Mouse (Mus musculus) liver, embryonic 16.5 days (tissue): ENCODE data around the gene Coa3. TPM values are rescaled to one million over a fixed set of nuclear protein-coding genes. Genes with fewer than 3 reads are reported as not detected.
A peak's percentile ranks its signal among the peaks of the same experiment; 100 is the strongest.

Source experiments
- ATAC-seq: fragments of 200-750 bp; cut with Nextera tagmentation; 2 replicates; pipeline ENCODE4 v1.8.0; 2017; ENCODE audit warnings: low read depth, mild to moderate bottlenecking, moderate number of reproducible peaks, moderate library complexity
- H3K27ac ChIP-seq: fragments of 300-500 bp; sonication (generic); 2 replicates; pipeline ENCODE4 v1.5.1; 2014; ENCODE audit warnings: mild to moderate bottlenecking, low read length
- H3K27me3 ChIP-seq: fragments of 300-500 bp; sonication (generic); 2 replicates; pipeline ENCODE4 v1.6.1; 2014; ENCODE audit warnings: low read depth, low read length, mixed read lengths; ENCODE audit not compliant: control insufficient read depth, insufficient read depth
- H3K36me3 ChIP-seq: fragments of 300-500 bp; sonication (generic); 2 replicates; pipeline ENCODE4 v1.6.1; 2014; ENCODE audit warnings: mild to moderate bottlenecking; ENCODE audit not compliant: control insufficient read depth, insufficient read depth
- H3K4me1 ChIP-seq: fragments of 300-500 bp; sonication (generic); 2 replicates; pipeline ENCODE4 v1.6.1; 2014; ENCODE audit warnings: low read depth, low read length, mixed read lengths; ENCODE audit not compliant: control insufficient read depth
- H3K4me2 ChIP-seq: fragments of 300-500 bp; sonication (generic); 2 replicates; pipeline ENCODE4 v1.6.1; 2014; ENCODE audit warnings: low read depth, low read length, mixed read lengths
- H3K4me3 ChIP-seq: fragments of 300-500 bp; sonication (generic); 2 replicates; pipeline ENCODE4 v1.5.1; 2014; ENCODE audit warnings: low read depth, mild to moderate bottlenecking, low read length
- H3K9ac ChIP-seq: fragments of 300-500 bp; sonication (generic); 2 replicates; pipeline ENCODE4 v1.6.1; 2014; ENCODE audit warnings: low read depth, low read length
- H3K9me3 ChIP-seq: fragments of 300-500 bp; sonication (generic); replicated peaks from 2 replicates; pipeline ENCODE4 v1.6.1; 2016; ENCODE audit warnings: low read length; ENCODE audit not compliant: control insufficient read depth
- WGBS: fragments of 180-500 bp; shearing (Covaris S2); extraction: QIAGEN DNeasy Blood & Tissue Kit; methylation state at CpG from one replicate; pipeline ENCODE4 v1.1.7; 2014; ENCODE audit not compliant: insufficient replicate concordance; 5-methylcytosine and 5-hydroxymethylcytosine counted together
- polyA plus RNA-seq: library from polyadenylated mRNA; unstranded; fragments of >200 nt; fragmentation: Nextera tagmentation; extraction: Ambion mirVana; gene quantifications from 2 replicates; pipeline ENCODE4 v1.2.1, GENCODE M21; 2015

Gene Coa3
- polyA plus RNA-seq, 1 experiment from 2014 or later: 77.7 TPM

GRCm38 (mm10) chr11:101234124-101234523 is 44.8 kb downstream of the Coa3 start:
- Histone ChIP-seq H3K9me3 (no peaks in the 10 kb centered on the region), H3K4me1 (no peaks in the 10 kb centered on the region; the same call in 1 of the 2 replicates), H3K27ac (no peak overlapping the region), H3K36me3 (no peaks in the 10 kb centered on the region), H3K9ac (no peak overlapping the region), H3K27me3 (peaks cover 24% of the 10 kb centered on the region), H3K4me3 (no peak overlapping the region), H3K4me2 (no peak overlapping the region)
- no peak for ATAC-seq

GRCm38 (mm10) chr11:101233240-101233639 is 45.7 kb downstream of the Coa3 start:
- no peaks in the 10 kb centered on the region; the same call in 1 of the 2 replicates for H3K4me1 ChIP-seq
- no peak overlapping the region for H3K9ac ChIP-seq
- peaks cover 28% of the 10 kb centered on the region for H3K27me3 ChIP-seq
- no peak overlapping the region for H3K27ac ChIP-seq
- H3K4me2 ChIP-seq: no peak overlapping the region
- WGBS: 33% methylated on average over 1 of the region's 1 CpGs
- ATAC-seq: no peak
- no peak overlapping the region for H3K4me3 ChIP-seq
- H3K9me3 ChIP-seq: no peaks in the 10 kb centered on the region
- H3K36me3 ChIP-seq: no peaks in the 10 kb centered on the region

- Histone ChIP-seq H3K27ac (peak overlapping the region; percentile 33; the same call in 1 of the 2 replicates), H3K36me3 (no peaks in the 10 kb centered on the region), H3K9me3 (no peaks in the 10 kb centered on the region), H3K4me3 (no peak overlapping the region), H3K4me2 (peak overlapping the region; percentile 40; the same call in 1 of the 2 replicates), H3K4me1 (no peaks in the 10 kb centered on the region; the same call in 1 of the 2 replicates), H3K27me3 (peaks cover 28% of the 10 kb centered on the region), H3K9ac (no peak overlapping the region)
- peak; percentile 60 for ATAC-seq
- WGBS: 19% methylated on average over 6 of the region's 6 CpGs
These were observed 46.7 kb downstream of the Coa3 start for GRCm38 (mm10) chr11:101232010-101232839.

GRCm38 (mm10) chr11:101230991-101231871 is 47.7 kb downstream of the Coa3 start:
- Histone ChIP-seq H3K27ac (peak overlapping the region; percentile 33; the same call in 1 of the 2 replicates), H3K4me1 (peaks cover 2% of the 10 kb centered on the region; the same call in 1 of the 2 replicates), H3K27me3 (peaks cover 28% of the 10 kb centered on the region), H3K9ac (no peak overlapping the region), H3K4me2 (peak overlapping the region; percentile 40), H3K36me3 (no peaks in the 10 kb centered on the region), H3K4me3 (no peak overlapping the region), H3K9me3 (no peaks in the 10 kb centered on the region)
- 3% methylated on average over 18 of the region's 18 CpGs for WGBS
- ATAC-seq: no peak

- WGBS: 26% methylated on average over 5 of the region's 5 CpGs
- H3K4me1 ChIP-seq: peaks cover 2% of the 10 kb centered on the region; the same call in 1 of the 2 replicates
- H3K9me3 ChIP-seq: no peaks in the 10 kb centered on the region
- H3K27ac ChIP-seq: no peak overlapping the region
- H3K9ac ChIP-seq: no peak overlapping the region
- no peaks in the 10 kb centered on the region for H3K36me3 ChIP-seq
- no peak overlapping the region for H3K4me2 ChIP-seq
- H3K27me3 ChIP-seq: peaks cover 28% of the 10 kb centered on the region
- ATAC-seq: no peak
- H3K4me3 ChIP-seq: no peak overlapping the region
These were observed 48.4 kb downstream of the Coa3 start for GRCm38 (mm10) chr11:101230526-101230925.

GRCm38 (mm10) chr11:101230061-101230511 is 48.8 kb downstream of the Coa3 start:
- no peak overlapping the region for H3K27ac ChIP-seq
- no peak overlapping the region for H3K9ac ChIP-seq
- H3K4me3 ChIP-seq: no peak overlapping the region
- 24% methylated on average over 2 of the region's 2 CpGs for WGBS
- peaks cover 28% of the 10 kb centered on the region for H3K27me3 ChIP-seq
- no peaks in the 10 kb centered on the region for H3K36me3 ChIP-seq
- H3K4me1 ChIP-seq: peaks cover 7% of the 10 kb centered on the region
- H3K9me3 ChIP-seq: no peaks in the 10 kb centered on the region
- ATAC-seq: no peak
- no peak overlapping the region for H3K4me2 ChIP-seq

- H3K4me2 ChIP-seq: no peak overlapping the region
- H3K9ac ChIP-seq: no peak overlapping the region
- no peaks in the 10 kb centered on the region for H3K36me3 ChIP-seq
- ATAC-seq: no peak
- 23% methylated on average over 8 of the region's 8 CpGs for whole genome bisulfite sequencing
- H3K27me3 ChIP-seq: peaks cover 28% of the 10 kb centered on the region
- no peak overlapping the region for H3K27ac ChIP-seq
- no peak overlapping the region for H3K4me3 ChIP-seq
- no peaks in the 10 kb centered on the region for H3K9me3 ChIP-seq
- H3K4me1 ChIP-seq: peaks cover 11% of the 10 kb centered on the region
These were observed 49.5 kb downstream of the Coa3 start for GRCm38 (mm10) chr11:101229361-101229900.
